Mouse (Mus musculus): Measurements from ENCODE around the gene Akr1c18.

Gene Akr1c18

GRCm38 (mm10) chr13:4102721-4103120, 47.7 kb downstream of the Akr1c18 start:
- DNase-seq (ENCODE audit: low read depth, low spot score) = no peak

- DNase-seq (ENCODE audit: low read depth, low spot score) = no peak
These were observed 48.8 kb downstream of the Akr1c18 start for GRCm38 (mm10) chr13:4101691-4102090.
